19 mouse cellular contexts compared by ENCODE assay signal in genomic region chr4:155070199-155070598, GRCm38 (mm10). TPM values are rescaled to one million over a fixed set of nuclear protein-coding genes. Genes with fewer than 3 reads are reported as not detected.
DNase-seq lines count a peak whose midpoint lies in the region; ATAC-seq and TF ChIP-seq lines count a peak whose summit lies in the region.
"Had no signal": no experiment of that assay in that cellular context is flagged by ENCODE, and none has a peak within 500 bp of the region (broad histone marks: within the 10 kb centered on the region; RNA-seq: fewer than 3 reads in every experiment).

No protein-coding gene starts in this region.

- H3K27me3 ChIP-seq in embryonic facial prominence, embryonic 13.5 days, result no peaks in the 10 kb centered on the region
- no peaks in the 10 kb centered on the region for H3K27me3 ChIP-seq in embryonic facial prominence, embryonic 10.5 days (replicated peaks; ENCODE audit: low read depth, poor library complexity, severe bottlenecking)
- H3K27me3 ChIP-seq in heart, embryonic 12.5 days (replicated peaks), result no peaks in the 10 kb centered on the region
- no peaks in the 10 kb centered on the region for H3K27me3 ChIP-seq in myocyte (ENCODE audit: control insufficient read depth, insufficient read depth, insufficient read length)
- no peaks in the 10 kb centered on the region for H3K27me3 ChIP-seq in midbrain, embryonic 16.5 days (ENCODE audit: control insufficient read depth, insufficient read depth, low read depth, low read length)
- H3K27me3 ChIP-seq: embryonic facial prominence, embryonic 15.5 days; hindbrain, embryonic 12.5 days; hindbrain, embryonic 15.5 days had no signal

- no peaks in the 10 kb centered on the region for H3K9me3 ChIP-seq in embryonic facial prominence, embryonic 13.5 days
- H3K9me3 ChIP-seq in embryonic facial prominence, embryonic 10.5 days, result no peaks in the 10 kb centered on the region
- H3K9me3 ChIP-seq in heart, embryonic 12.5 days (replicated peaks), result no peaks in the 10 kb centered on the region
- no peaks in the 10 kb centered on the region for H3K9me3 ChIP-seq in midbrain, embryonic 16.5 days (replicated peaks; ENCODE audit: control insufficient read depth, low read length, poor library complexity, severe bottlenecking)
- H3K9me3 ChIP-seq: embryonic facial prominence, embryonic 15.5 days; hindbrain, embryonic 12.5 days; hindbrain, embryonic 15.5 days had no signal

- peaks cover 25% of the 10 kb centered on the region for H3K4me1 ChIP-seq in embryonic facial prominence, embryonic 13.5 days
- H3K4me1 ChIP-seq in embryonic facial prominence, embryonic 10.5 days, result peaks cover 25% of the 10 kb centered on the region
- peaks cover 16% of the 10 kb centered on the region for H3K4me1 ChIP-seq in heart, embryonic 12.5 days (replicated peaks)
- peaks cover 14% of the 10 kb centered on the region for H3K4me1 ChIP-seq in midbrain, embryonic 16.5 days (ENCODE audit: control insufficient read depth, insufficient read depth, low read length)

- peaks cover 5% of the 10 kb centered on the region for H3K79me2 ChIP-seq in myocyte (ENCODE audit: control insufficient read depth, insufficient read depth)

- peaks cover 73% of the 10 kb centered on the region for H3K36me3 ChIP-seq in embryonic facial prominence, embryonic 13.5 days
- H3K36me3 ChIP-seq in embryonic facial prominence, embryonic 10.5 days (replicated peaks), result peaks cover 75% of the 10 kb centered on the region
- H3K36me3 ChIP-seq in heart, embryonic 12.5 days, result peaks cover 68% of the 10 kb centered on the region
- peaks cover 24% of the 10 kb centered on the region for H3K36me3 ChIP-seq in myocyte (ENCODE audit: control insufficient read depth, insufficient read depth)
- peaks cover 29% of the 10 kb centered on the region for H3K36me3 ChIP-seq in midbrain, embryonic 16.5 days (ENCODE audit: control insufficient read depth, insufficient read depth, low read length)

- no peak overlapping the region for H3ac ChIP-seq in myocyte (ENCODE audit: control insufficient read depth, insufficient read length)

- no peak for ATAC-seq in embryonic facial prominence, embryonic 13.5 days (ENCODE audit: insufficient number of reproducible peaks, insufficient read depth, low FRiP score, low TSS enrichment, low read depth)
- ATAC-seq in heart, embryonic 12.5 days (ENCODE audit: insufficient number of reproducible peaks, low FRiP score), result no peak
- no peak for ATAC-seq in midbrain, embryonic 16.5 days
- ATAC-seq: CD4-positive, CD25-positive, alpha-beta regulatory T cell, adult 4 months; forebrain, embryonic 14.5 days; forebrain, postnatal 0 days; intestine, postnatal 0 days had no signal

- DNase-seq in embryonic facial prominence, embryonic 10.5 days (ENCODE audit: low spot score), result no peak
- DNase-seq in heart, adult 8-10 months (ENCODE audit: low spot score), result no peak
- DNase-seq: adrenal gland, adult 2 months; adrenal gland, postnatal 14 days; cerebellum, adult 11 months; cerebellum, adult 9-10 months; embryo, embryonic 11 days; forebrain, postnatal 0 days had no signal

- H3K27ac ChIP-seq in embryonic facial prominence, embryonic 13.5 days, result no peak overlapping the region
- H3K27ac ChIP-seq in embryonic facial prominence, embryonic 10.5 days (replicated peaks), result no peak overlapping the region
- no peak overlapping the region for H3K27ac ChIP-seq in heart, embryonic 12.5 days (ENCODE audit: poor library complexity, severe bottlenecking)
- no peak overlapping the region for H3K27ac ChIP-seq in midbrain, embryonic 16.5 days (ENCODE audit: low read length)
- H3K27ac ChIP-seq: embryonic facial prominence, embryonic 15.5 days; hindbrain, embryonic 12.5 days; hindbrain, embryonic 15.5 days had no signal

- TF ChIP-seq POLR2A in myocyte (IDR thresholded peaks at IDR 0.05; ENCODE audit: insufficient read length, low read depth), result no peak

- no peak overlapping the region for H3K4me3 ChIP-seq in embryonic facial prominence, embryonic 13.5 days
- H3K4me3 ChIP-seq in embryonic facial prominence, embryonic 10.5 days, result no peak overlapping the region
- no peak overlapping the region for H3K4me3 ChIP-seq in heart, embryonic 12.5 days
- H3K4me3 ChIP-seq in myocyte, result no peak overlapping the region
- H3K4me3 ChIP-seq in midbrain, embryonic 16.5 days (ENCODE audit: low read depth, low read length), result no peak overlapping the region
- H3K4me3 ChIP-seq: embryonic facial prominence, embryonic 15.5 days; hindbrain, embryonic 12.5 days; hindbrain, embryonic 15.5 days had no signal

- WGBS in embryonic facial prominence, embryonic 13.5 days, result 92% methylated on average over 13 of the region's 13 CpGs
- WGBS in embryonic facial prominence, embryonic 10.5 days, result 91% methylated on average over 13 of the region's 13 CpGs
- WGBS in heart, embryonic 12.5 days, result 90% methylated on average over 13 of the region's 13 CpGs
- WGBS in midbrain, embryonic 16.5 days, result 96% methylated on average over 13 of the region's 13 CpGs

- no peak overlapping the region for H3K4me2 ChIP-seq in embryonic facial prominence, embryonic 13.5 days
- no peak overlapping the region for H3K4me2 ChIP-seq in heart, embryonic 12.5 days
- no peak overlapping the region for H3K4me2 ChIP-seq in myocyte (ENCODE audit: low read depth)
- H3K4me2 ChIP-seq in midbrain, embryonic 16.5 days (ENCODE audit: low read length), result no peak overlapping the region
- H3K4me2 ChIP-seq: embryonic facial prominence, embryonic 15.5 days; hindbrain, embryonic 12.5 days; hindbrain, embryonic 15.5 days had no signal

- peak overlapping the region; percentile 2; the same call in 1 of the 2 replicates for H3K9ac ChIP-seq in embryonic facial prominence, embryonic 13.5 days
- H3K9ac ChIP-seq in heart, embryonic 12.5 days, result 0 out of 2 replicates have a peak overlapping the region, but pooled peaks have one; percentile 0
- no peak overlapping the region for H3K9ac ChIP-seq in midbrain, embryonic 16.5 days (ENCODE audit: low read depth, low read length)
- H3K9ac ChIP-seq: embryonic facial prominence, embryonic 15.5 days; forebrain, postnatal 0 days; hindbrain, embryonic 12.5 days; hindbrain, embryonic 15.5 days had no signal

TF ChIP-seq in myocyte, 11 proteins besides CTCF, POLR2A, EP300 and RAD21:
- TF ChIP-seq USF1 (IDR thresholded peaks at IDR 0.05; ENCODE audit: low read depth), result no peak
- no peak for TF ChIP-seq TCF3 (IDR thresholded peaks at IDR 0.05; ENCODE audit: insufficient read length, low read depth)
- peak; percentile 42 for TF ChIP-seq POLR2AphosphoS2 (IDR thresholded peaks at IDR 0.05; ENCODE audit: insufficient read length, low read depth)
- TF ChIP-seq MYOD1 (IDR thresholded peaks at IDR 0.05; ENCODE audit: control insufficient read depth in 1 of 3, insufficient read length in 2 of 3, low read depth in 2 of 3), result no peak
- TF ChIP-seq SRF (IDR thresholded peaks at IDR 0.05; ENCODE audit: control insufficient read depth, insufficient read length, low read depth), result no peak
- no peak for TF ChIP-seq MAX (IDR thresholded peaks at IDR 0.05; ENCODE audit: low read depth)
- no peak for TF ChIP-seq TCF12 (IDR thresholded peaks at IDR 0.05; ENCODE audit: insufficient read depth, poor library complexity, severe bottlenecking)

RNA-seq across cellular contexts. Expression of gene Pex10, which starts 3.4 kb away (rescaled TPM):
- polyA plus RNA-seq in embryonic facial prominence, embryonic 13.5 days (2015; fragmentation: Nextera tagmentation; extraction: Ambion mirVana), result 22.2 and 26.4 TPM in 2 replicates
- polyA plus RNA-seq in embryonic facial prominence, embryonic 10.5 days (2016; fragmentation: Nextera tagmentation; extraction: Ambion mirVana), result 19.0 and 22.2 TPM in 2 replicates
- 15.3 and 15.9 TPM in 2 replicates for polyA plus RNA-seq in heart, embryonic 12.5 days (2016; fragmentation: Nextera tagmentation; extraction: Ambion mirVana)
- 10 to 100 TPM; 18.5 to 26.0 (median 22.6) TPM for total RNA-seq in heart, adult 8-10 months (2022)
- 12.4 TPM for polyA plus RNA-seq in myocyte (2012; fragmentation: generic; extraction: Trizol)
- polyA plus RNA-seq in midbrain, embryonic 16.5 days (2015; fragmentation: Nextera tagmentation; extraction: Ambion mirVana), result 22.2 and 22.8 TPM in 2 replicates

RNA-seq across cellular contexts. Expression of gene Plch2, which starts 13.6 kb away (rescaled TPM):
- 11.2 and 12.8 TPM in 2 replicates for polyA plus RNA-seq in embryonic facial prominence, embryonic 13.5 days (2015; fragmentation: Nextera tagmentation; extraction: Ambion mirVana)
- polyA plus RNA-seq in embryonic facial prominence, embryonic 10.5 days (2016; fragmentation: Nextera tagmentation; extraction: Ambion mirVana), result 2.0 and 3.5 TPM in 2 replicates
- polyA plus RNA-seq in heart, embryonic 12.5 days (2016; fragmentation: Nextera tagmentation; extraction: Ambion mirVana), result 0.09 and 0.38 TPM in 2 replicates
- under 1 TPM in 1 of 4 experiments, not detected in 3; 0.06 TPM for total RNA-seq in heart, adult 8-10 months (2022)
- 0.06 TPM for polyA plus RNA-seq in myocyte (2012; fragmentation: generic; extraction: Trizol)
- 23.3 and 25.4 TPM in 2 replicates for polyA plus RNA-seq in midbrain, embryonic 16.5 days (2015; fragmentation: Nextera tagmentation; extraction: Ambion mirVana)
- total RNA-seq: hematopoietic stem cell, adult 5-6 weeks had no signal
- polyA plus RNA-seq: CD4-positive, CD25-positive, alpha-beta regulatory T cell, adult 4 months had no signal

RNA-seq across cellular contexts. Expression of gene Rer1, which starts 16.0 kb away (rescaled TPM):
- polyA plus RNA-seq in embryonic facial prominence, embryonic 13.5 days (2015; fragmentation: Nextera tagmentation; extraction: Ambion mirVana), result 147 and 162 TPM in 2 replicates
- polyA plus RNA-seq in embryonic facial prominence, embryonic 10.5 days (2016; fragmentation: Nextera tagmentation; extraction: Ambion mirVana), result 128 and 134 TPM in 2 replicates
- polyA plus RNA-seq in heart, embryonic 12.5 days (2016; fragmentation: Nextera tagmentation; extraction: Ambion mirVana), result 136 and 144 TPM in 2 replicates
- total RNA-seq in heart, adult 8-10 months (2022), result 10 to 100 TPM; 64.2 to 73.4 (median 68.4) TPM
- polyA plus RNA-seq in myocyte (2012; fragmentation: generic; extraction: Trizol), result 117 TPM
- 121 and 124 TPM in 2 replicates for polyA plus RNA-seq in midbrain, embryonic 16.5 days (2015; fragmentation: Nextera tagmentation; extraction: Ambion mirVana)

RNA-seq across cellular contexts. Expression of gene Morn1, which starts 16.2 kb away (rescaled TPM):
- polyA plus RNA-seq in embryonic facial prominence, embryonic 13.5 days (2015; fragmentation: Nextera tagmentation; extraction: Ambion mirVana), result 5.6 and 6.2 TPM in 2 replicates
- polyA plus RNA-seq in embryonic facial prominence, embryonic 10.5 days (2016; fragmentation: Nextera tagmentation; extraction: Ambion mirVana), result 4.3 and 5.4 TPM in 2 replicates
- 3.1 and 3.9 TPM in 2 replicates for polyA plus RNA-seq in heart, embryonic 12.5 days (2016; fragmentation: Nextera tagmentation; extraction: Ambion mirVana)
- 1 to 10 TPM in 3 of 4 experiments, under 1 TPM in 1; 0.60 to 4.4 (median 1.8) TPM for total RNA-seq in heart, adult 8-10 months (2022)
- 2.6 TPM for polyA plus RNA-seq in myocyte (2012; fragmentation: generic; extraction: Trizol)
- 7.3 and 8.9 TPM in 2 replicates for polyA plus RNA-seq in midbrain, embryonic 16.5 days (2015; fragmentation: Nextera tagmentation; extraction: Ambion mirVana)
